Mouse (Mus musculus) liver, embryonic 16.5 days (tissue): Measurements from ENCODE around the gene Glod5. TPM values are rescaled to one million over a fixed set of nuclear protein-coding genes. Genes with fewer than 3 reads are reported as not detected.

Experiments
- ATAC-seq: fragments of 200-750 bp; cut with Nextera tagmentation; 2 replicates; pipeline ENCODE4 v1.8.0; 2017; ENCODE audit warnings: low read depth, mild to moderate bottlenecking, moderate number of reproducible peaks, moderate library complexity
- H3K27ac ChIP-seq: fragments of 300-500 bp; sonication (generic); 2 replicates; pipeline ENCODE4 v1.5.1; 2014; ENCODE audit warnings: mild to moderate bottlenecking, low read length
- H3K27me3 ChIP-seq: fragments of 300-500 bp; sonication (generic); 2 replicates; pipeline ENCODE4 v1.6.1; 2014; ENCODE audit warnings: low read depth, low read length, mixed read lengths; ENCODE audit not compliant: control insufficient read depth, insufficient read depth
- H3K36me3 ChIP-seq: fragments of 300-500 bp; sonication (generic); 2 replicates; pipeline ENCODE4 v1.6.1; 2014; ENCODE audit warnings: mild to moderate bottlenecking; ENCODE audit not compliant: control insufficient read depth, insufficient read depth
- H3K4me1 ChIP-seq: fragments of 300-500 bp; sonication (generic); 2 replicates; pipeline ENCODE4 v1.6.1; 2014; ENCODE audit warnings: low read depth, low read length, mixed read lengths; ENCODE audit not compliant: control insufficient read depth
- H3K4me2 ChIP-seq: fragments of 300-500 bp; sonication (generic); 2 replicates; pipeline ENCODE4 v1.6.1; 2014; ENCODE audit warnings: low read depth, low read length, mixed read lengths
- H3K4me3 ChIP-seq: fragments of 300-500 bp; sonication (generic); 2 replicates; pipeline ENCODE4 v1.5.1; 2014; ENCODE audit warnings: low read depth, mild to moderate bottlenecking, low read length
- H3K9ac ChIP-seq: fragments of 300-500 bp; sonication (generic); 2 replicates; pipeline ENCODE4 v1.6.1; 2014; ENCODE audit warnings: low read depth, low read length
- H3K9me3 ChIP-seq: fragments of 300-500 bp; sonication (generic); replicated peaks from 2 replicates; pipeline ENCODE4 v1.6.1; 2016; ENCODE audit warnings: low read length; ENCODE audit not compliant: control insufficient read depth
- WGBS: fragments of 180-500 bp; shearing (Covaris S2); extraction: QIAGEN DNeasy Blood & Tissue Kit; methylation state at CpG from one replicate; pipeline ENCODE4 v1.1.7; 2014; ENCODE audit not compliant: insufficient replicate concordance; 5-methylcytosine and 5-hydroxymethylcytosine counted together
- polyA plus RNA-seq: library from polyadenylated mRNA; unstranded; fragments of >200 nt; fragmentation: Nextera tagmentation; extraction: Ambion mirVana; gene quantifications from 2 replicates; pipeline ENCODE4 v1.2.1, GENCODE M21; 2015

The Glod5 gene
- polyA plus RNA-seq, 1 experiment from 2014 or later, result 0.13 TPM

DNA sequence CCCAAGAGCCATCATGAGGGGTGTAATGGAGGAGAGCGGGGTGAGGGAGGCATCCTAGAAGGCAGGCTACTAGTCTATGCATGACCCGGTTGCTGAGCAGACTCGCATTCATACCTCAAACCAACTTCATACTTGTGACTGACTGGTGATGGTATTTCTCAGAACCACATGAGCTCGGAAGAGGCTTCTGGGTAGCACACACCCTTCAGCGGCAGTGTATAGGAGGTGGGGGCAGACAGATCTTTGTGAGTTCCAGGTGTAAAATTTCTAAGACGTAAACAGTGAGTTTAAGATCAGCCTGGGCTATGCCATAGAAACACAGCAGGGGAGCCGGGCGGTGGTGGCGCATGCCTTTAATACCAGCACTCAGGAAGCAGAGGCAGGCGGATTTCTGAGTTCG is 40.4 kb downstream of the Glod5 start, which contains the start of gene Gata1:
Gene Gata1 (minus strand): TSS at position 180 of the 400 bp plus-strand sequence.
- Histone ChIP-seq H3K9ac (no peak within 1 kb of the TSS), H3K36me3 (no peaks in the 10 kb centered on the region), H3K4me1 (peaks cover 2% of the 10 kb centered on the region; the same call in 1 of the 2 replicates), H3K9me3 (no peaks in the 10 kb centered on the region), H3K4me3 (no peak within 1 kb of the TSS), H3K27me3 (no peaks in the 10 kb centered on the region), H3K27ac (no peak within 1 kb of the TSS), H3K4me2 (no peak within 1 kb of the TSS)
- no peak for ATAC-seq
- 83% methylated on average over 11 of the region's 11 CpGs for WGBS

DNA sequence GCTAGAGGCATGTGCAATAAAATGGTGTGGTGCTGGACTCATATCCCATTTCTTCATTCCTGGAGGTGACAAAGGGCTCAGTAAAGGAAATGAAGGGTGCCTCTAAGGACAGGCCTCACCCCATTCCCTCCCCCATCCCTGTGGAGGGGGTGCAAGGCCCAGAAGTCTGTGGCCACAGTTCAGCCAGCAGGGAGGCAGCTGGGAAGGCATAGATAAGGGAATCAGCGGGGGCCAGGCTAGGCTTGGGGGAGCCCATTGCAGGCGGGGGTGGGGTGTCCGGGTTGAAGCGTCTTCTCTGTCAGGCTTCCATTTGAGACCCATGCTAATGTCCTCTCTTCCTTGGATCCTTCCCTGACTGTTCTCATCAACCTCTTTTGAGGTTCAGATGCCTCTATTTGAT is 47.0 kb downstream of the Glod5 start:
- H3K4me1 ChIP-seq, result peaks cover 28% of the 10 kb centered on the region
- no peaks in the 10 kb centered on the region for H3K36me3 ChIP-seq
- WGBS, result 42% methylated on average over 4 of the region's 4 CpGs
- peak; percentile 88 for ATAC-seq
- H3K27me3 ChIP-seq, result no peaks in the 10 kb centered on the region
- no peaks in the 10 kb centered on the region for H3K9me3 ChIP-seq
- peak overlapping the region; percentile 65 for H3K4me2 ChIP-seq
- peak overlapping the region; percentile 95 for H3K27ac ChIP-seq
- H3K4me3 ChIP-seq, result peak overlapping the region; percentile 27
- H3K9ac ChIP-seq, result peak overlapping the region; percentile 46

DNA sequence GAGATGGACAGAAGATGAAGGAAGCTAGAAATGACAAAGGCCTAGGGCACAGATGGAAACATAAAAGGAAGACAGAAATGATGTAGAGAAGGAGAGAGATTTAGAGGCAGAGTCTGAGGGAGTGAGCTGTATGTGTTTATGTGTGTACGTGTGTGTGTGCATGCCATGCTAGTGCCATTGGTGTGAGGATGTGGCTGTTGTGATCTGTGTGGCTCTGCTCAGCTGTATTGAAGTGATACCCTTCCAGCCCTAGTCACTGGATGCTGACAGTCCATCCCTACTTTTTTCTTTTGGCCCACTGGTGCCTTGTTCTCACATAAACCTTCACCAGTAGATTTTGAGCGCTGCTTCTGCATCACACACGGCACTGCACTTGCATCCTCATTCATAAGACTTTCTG is 49.4 kb downstream of the Glod5 start:
- WGBS, result 47% methylated on average over 3 of the region's 3 CpGs
- no peaks in the 10 kb centered on the region for H3K36me3 ChIP-seq
- H3K9me3 ChIP-seq, result no peaks in the 10 kb centered on the region
- H3K4me3 ChIP-seq, result peak overlapping the region; percentile 51
- peaks cover 30% of the 10 kb centered on the region for H3K4me1 ChIP-seq
- H3K27ac ChIP-seq, result peak overlapping the region; percentile 92
- ATAC-seq, result no peak
- peak overlapping the region; percentile 65 for H3K4me2 ChIP-seq
- H3K9ac ChIP-seq, result peak overlapping the region; percentile 60
- H3K27me3 ChIP-seq, result no peaks in the 10 kb centered on the region

DNA sequence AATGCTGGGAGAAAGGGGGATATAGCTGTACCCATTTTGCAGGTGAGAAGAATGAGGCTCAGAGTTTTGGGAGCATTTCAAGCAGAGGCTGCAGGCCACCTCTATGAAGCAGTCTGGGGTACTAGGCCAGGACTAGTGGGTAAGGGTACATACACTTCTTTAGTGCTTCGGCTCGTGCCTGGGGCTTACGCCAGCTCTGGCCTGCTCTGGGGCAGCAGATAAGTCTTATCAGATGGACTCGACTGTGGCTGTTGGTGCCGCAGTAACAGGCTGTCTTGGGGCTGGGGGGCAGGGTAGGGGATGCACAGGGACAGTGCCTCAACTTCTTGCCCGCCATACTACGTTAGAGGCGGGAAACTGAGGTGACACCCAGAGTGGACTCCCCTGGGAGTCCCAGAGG is 50.1 kb downstream of the Glod5 start:
- H3K9me3 ChIP-seq, result no peaks in the 10 kb centered on the region
- peak overlapping the region; percentile 65 for H3K4me2 ChIP-seq
- peak overlapping the region; percentile 70 for H3K9ac ChIP-seq
- H3K27ac ChIP-seq, result peak overlapping the region; percentile 89
- no peaks in the 10 kb centered on the region for H3K36me3 ChIP-seq
- H3K4me1 ChIP-seq, result peaks cover 31% of the 10 kb centered on the region
- H3K4me3 ChIP-seq, result peak overlapping the region; percentile 74
- H3K27me3 ChIP-seq, result no peaks in the 10 kb centered on the region
- peak; percentile 77 for ATAC-seq
- WGBS, result 31% methylated on average over 8 of the region's 8 CpGs

DNA sequence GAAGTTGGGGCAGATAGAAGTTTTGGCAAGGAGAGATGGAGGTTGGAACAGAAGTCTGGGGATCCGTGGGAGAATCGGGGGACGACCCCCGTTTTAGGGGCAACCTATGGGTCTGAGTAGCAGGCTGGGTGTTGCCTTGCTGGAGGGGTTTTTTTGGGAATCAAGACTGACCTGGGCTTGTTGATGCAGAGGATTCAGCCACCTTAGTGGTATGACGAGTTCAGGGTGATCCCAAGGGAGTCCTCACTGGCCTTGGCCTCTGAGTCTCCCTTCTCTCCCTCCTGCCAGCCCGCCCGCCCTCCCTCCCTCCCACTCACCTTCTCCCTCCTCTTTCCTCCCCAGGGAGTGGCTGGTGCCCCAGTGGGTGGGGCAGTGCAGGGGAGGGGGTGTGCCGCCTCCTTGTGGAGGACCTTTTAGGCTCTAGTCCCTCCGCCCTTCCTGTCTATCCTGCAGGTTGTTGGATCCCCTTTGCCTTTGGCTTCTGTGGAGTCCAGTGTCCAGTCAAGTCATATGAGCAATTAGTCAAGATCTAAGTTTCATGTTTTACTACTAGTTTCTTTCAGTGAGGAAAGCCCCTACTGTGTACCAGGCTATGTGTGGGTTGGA is 50.6 kb downstream of the Glod5 start:
- H3K36me3 ChIP-seq, result peaks cover 3% of the 10 kb centered on the region
- peak overlapping the region; percentile 89 for H3K27ac ChIP-seq
- H3K4me1 ChIP-seq, result peaks cover 31% of the 10 kb centered on the region
- 36% methylated on average over 8 of the region's 9 CpGs for WGBS
- peak overlapping the region; percentile 74 for H3K4me3 ChIP-seq
- H3K4me2 ChIP-seq, result peak overlapping the region; percentile 65
- H3K9me3 ChIP-seq, result no peaks in the 10 kb centered on the region
- H3K27me3 ChIP-seq, result no peaks in the 10 kb centered on the region
- peak; percentile 80 for ATAC-seq
- peak overlapping the region; percentile 79 for H3K9ac ChIP-seq

DNA sequence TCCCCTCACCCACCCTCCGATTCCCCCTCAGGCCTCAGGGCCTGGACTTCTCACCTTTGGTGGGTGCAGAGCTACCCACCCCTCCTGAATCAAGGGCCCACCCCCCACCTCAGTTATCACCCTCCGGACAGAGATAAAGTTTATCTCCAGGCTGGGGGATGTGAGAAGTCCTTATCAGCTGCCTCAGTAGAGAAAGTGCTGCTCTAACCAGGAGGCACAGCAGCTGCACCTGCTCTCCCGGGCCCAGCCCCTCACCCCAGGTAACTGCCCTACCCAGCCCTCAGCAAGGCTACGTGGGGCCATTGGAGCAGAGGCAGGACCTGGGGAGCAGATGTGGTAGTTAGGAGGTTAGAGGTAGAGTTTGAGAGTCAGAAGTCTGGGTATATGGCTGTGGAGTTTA is 52.1 kb downstream of the Glod5 start:
- H3K4me3 ChIP-seq, result peak overlapping the region; percentile 74
- H3K4me2 ChIP-seq, result peak overlapping the region; percentile 65; the same call in 1 of the 2 replicates
- H3K27me3 ChIP-seq, result no peaks in the 10 kb centered on the region
- peak overlapping the region; percentile 88 for H3K27ac ChIP-seq
- H3K4me1 ChIP-seq, result peaks cover 22% of the 10 kb centered on the region
- 24% methylated on average over 4 of the region's 4 CpGs for WGBS
- ATAC-seq, result peak; percentile 24; the same call in 1 of the 2 replicates
- H3K9me3 ChIP-seq, result no peaks in the 10 kb centered on the region
- peak overlapping the region; percentile 79 for H3K9ac ChIP-seq
- peaks cover 14% of the 10 kb centered on the region for H3K36me3 ChIP-seq

DNA sequence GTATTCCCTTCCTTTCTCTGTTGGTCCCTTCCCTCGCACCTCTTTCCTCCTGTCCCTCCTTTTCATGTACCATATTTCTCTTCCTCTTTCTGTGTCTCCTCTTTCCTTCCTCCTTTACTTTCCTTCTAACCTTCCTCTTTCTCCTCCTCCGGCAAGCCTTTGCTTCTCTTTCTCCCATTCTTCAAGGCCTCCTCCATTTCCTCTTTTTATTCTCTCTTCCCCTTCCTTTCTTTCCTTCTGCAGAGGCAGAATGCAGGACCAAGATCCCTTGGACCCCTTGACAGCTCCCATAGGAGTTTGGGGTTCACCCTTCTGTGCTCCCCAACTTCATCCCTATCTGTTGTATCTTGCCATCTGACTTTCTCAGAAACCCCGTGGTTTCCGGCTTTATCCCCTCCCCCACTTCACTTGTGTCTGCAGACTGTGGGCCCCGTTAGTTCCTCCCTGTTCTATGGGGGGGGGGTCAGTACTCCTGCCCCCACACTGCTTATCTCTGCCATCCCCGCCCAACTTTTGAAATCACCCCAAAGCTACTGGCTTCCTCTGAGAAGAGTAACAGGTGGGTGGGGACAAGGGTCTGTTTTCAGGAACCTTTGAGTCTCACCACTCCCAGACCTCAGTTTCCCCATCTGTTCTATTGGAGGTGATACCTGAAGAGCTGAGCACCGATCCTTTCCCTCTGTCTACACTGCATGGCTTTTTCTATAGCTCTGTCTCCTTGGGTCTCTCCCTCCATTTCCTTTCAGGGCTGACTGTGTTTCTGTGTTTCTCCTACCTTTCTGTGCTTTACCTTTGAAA is 54.3 kb downstream of the Glod5 start:
- ATAC-seq, result no peak
- WGBS, result 18% methylated on average over 7 of the region's 7 CpGs
- Histone ChIP-seq H3K36me3 (peaks cover 26% of the 10 kb centered on the region), H3K9me3 (no peaks in the 10 kb centered on the region), H3K9ac (peak overlapping the region; percentile 45), H3K4me3 (peak overlapping the region; percentile 74), H3K27me3 (no peaks in the 10 kb centered on the region), H3K27ac (peak overlapping the region; percentile 66), H3K4me1 (peaks cover 6% of the 10 kb centered on the region; the same call in 1 of the 2 replicates), H3K4me2 (peak overlapping the region; percentile 65)

DNA sequence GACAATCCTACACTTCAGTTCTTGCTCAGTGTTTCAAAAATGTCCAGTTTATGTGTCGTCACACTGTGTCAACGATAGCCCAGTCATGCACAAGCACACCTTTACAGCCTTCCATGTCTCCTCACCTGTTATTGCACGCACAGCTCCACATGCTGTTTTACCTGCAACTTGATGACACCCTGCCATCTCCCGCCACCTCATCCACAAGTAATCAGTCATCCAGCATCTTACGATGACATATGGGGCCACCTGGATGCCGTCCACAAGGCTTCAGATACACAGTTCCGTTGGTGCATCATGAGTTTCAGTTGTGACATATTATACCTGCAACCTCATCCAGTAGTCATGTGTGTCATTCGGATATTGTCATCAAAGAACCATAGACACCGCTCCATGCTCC is 59.4 kb downstream of the Glod5 start:
- Histone ChIP-seq H3K9ac (no peak overlapping the region), H3K27ac (no peak overlapping the region), H3K4me1 (peaks cover under 1% of the 10 kb centered on the region; the same call in 1 of the 2 replicates), H3K4me2 (no peak overlapping the region), H3K9me3 (no peaks in the 10 kb centered on the region), H3K4me3 (no peak overlapping the region), H3K36me3 (peaks cover 38% of the 10 kb centered on the region), H3K27me3 (no peaks in the 10 kb centered on the region)
- WGBS, result 80% methylated on average over 9 of the region's 9 CpGs
- ATAC-seq, result no peak
